Mouse (Mus musculus) liver, embryonic 12.5 days (tissue): ENCODE measurements around the gene Cfap36. TPM values are rescaled to one million over a fixed set of nuclear protein-coding genes. Genes with fewer than 3 reads are reported as not detected.

ENCODE experiments used
- ATAC-seq: fragments of 200-750 bp; cut with Nextera tagmentation; 2 replicates; pipeline ENCODE4 v1.8.0; 2017; ENCODE audit warnings: moderate number of reproducible peaks, mild to moderate bottlenecking, moderate library complexity
- H3K27ac ChIP-seq: fragments of 300-500 bp; sonication (generic); 2 replicates; pipeline ENCODE4 v1.5.1; 2016; ENCODE audit warnings: mild to moderate bottlenecking
- H3K27me3 ChIP-seq: fragments of 300-500 bp; sonication (generic); replicated peaks from 2 replicates; pipeline ENCODE4 v1.6.1; 2016; ENCODE audit warnings: mild to moderate bottlenecking, moderate library complexity
- H3K36me3 ChIP-seq: fragments of 300-500 bp; sonication (generic); 2 replicates; pipeline ENCODE4 v1.6.1; 2016; ENCODE audit warnings: mild to moderate bottlenecking, moderate library complexity
- H3K4me1 ChIP-seq: fragments of 300-500 bp; sonication (generic); 2 replicates; pipeline ENCODE4 v1.6.1; 2016
- H3K4me2 ChIP-seq: fragments of 300-500 bp; sonication (generic); 2 replicates; pipeline ENCODE4 v1.6.1; 2016; ENCODE audit warnings: mild to moderate bottlenecking, moderate library complexity
- H3K4me3 ChIP-seq: fragments of 300-500 bp; sonication (generic); 2 replicates; pipeline ENCODE4 v1.5.1; 2016; ENCODE audit warnings: mild to moderate bottlenecking, moderate library complexity
- H3K9ac ChIP-seq: fragments of 300-500 bp; sonication (generic); 2 replicates; pipeline ENCODE4 v1.6.1; 2016; ENCODE audit warnings: mild to moderate bottlenecking, moderate library complexity
- H3K9me3 ChIP-seq: fragments of 300-500 bp; sonication (generic); replicated peaks from 2 replicates; pipeline ENCODE4 v1.6.1; 2016; ENCODE audit warnings: mild to moderate bottlenecking, moderate library complexity
- WGBS: fragments of 180-500 bp; shearing (Covaris S2); methylation state at CpG from one replicate; pipeline ENCODE4 v1.1.7; 2016; ENCODE audit not compliant: insufficient replicate concordance; 5-methylcytosine and 5-hydroxymethylcytosine counted together
- polyA plus RNA-seq: library from polyadenylated mRNA; unstranded; fragments of >200 nt; fragmentation: Nextera tagmentation; extraction: Ambion mirVana; gene quantifications from 2 replicates; pipeline ENCODE4 v1.2.1, GENCODE M21; 2016

Cfap36 gene
- 18.9 and 21.1 TPM in 2 replicates for polyA plus RNA-seq

DNA sequence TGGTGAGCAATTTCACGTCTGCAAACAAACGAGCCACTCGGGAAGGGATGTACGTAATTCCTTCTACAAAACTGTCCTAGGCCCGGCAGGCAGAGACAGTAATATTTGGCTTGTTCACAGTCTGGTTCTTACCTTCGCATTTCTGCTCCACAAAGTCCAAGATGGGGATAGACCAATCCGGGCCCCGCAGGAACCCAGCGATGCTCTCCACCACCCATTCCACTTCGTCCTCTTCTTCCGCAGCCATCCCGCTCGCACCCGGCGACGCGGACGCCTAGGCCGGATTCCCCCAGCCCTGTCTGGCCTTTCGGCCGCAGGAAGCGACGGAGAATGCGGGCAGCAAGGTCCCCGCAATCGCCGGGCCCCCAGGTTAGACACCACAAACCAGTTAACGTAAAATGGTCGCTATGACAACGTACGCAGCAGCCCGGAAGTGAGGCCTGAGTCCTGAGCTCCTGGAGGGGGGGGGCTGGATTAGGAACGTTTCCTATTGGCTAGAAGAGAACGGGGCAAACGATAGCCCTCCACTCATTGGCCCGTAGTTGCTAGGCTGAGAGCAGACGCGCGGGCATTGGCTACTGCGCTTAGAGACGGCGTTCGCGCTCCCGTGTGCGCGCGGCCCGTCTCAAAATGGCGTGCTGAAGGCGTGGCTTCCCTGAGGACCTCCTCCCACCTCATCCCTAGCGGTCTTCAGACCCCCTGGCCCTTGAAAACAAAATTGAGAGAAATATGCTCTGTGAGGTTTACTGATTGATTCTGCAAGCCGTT, at the start of gene Cfap36:
Gene Cfap36 (minus strand): TSS at position 527 of the 768 bp plus-strand sequence.
- WGBS = 1% methylated on average over 53 of the region's 53 CpGs
- H3K27ac ChIP-seq = peak within 1 kb of the TSS; percentile 56; the same call in 1 of the 2 replicates

DNA sequence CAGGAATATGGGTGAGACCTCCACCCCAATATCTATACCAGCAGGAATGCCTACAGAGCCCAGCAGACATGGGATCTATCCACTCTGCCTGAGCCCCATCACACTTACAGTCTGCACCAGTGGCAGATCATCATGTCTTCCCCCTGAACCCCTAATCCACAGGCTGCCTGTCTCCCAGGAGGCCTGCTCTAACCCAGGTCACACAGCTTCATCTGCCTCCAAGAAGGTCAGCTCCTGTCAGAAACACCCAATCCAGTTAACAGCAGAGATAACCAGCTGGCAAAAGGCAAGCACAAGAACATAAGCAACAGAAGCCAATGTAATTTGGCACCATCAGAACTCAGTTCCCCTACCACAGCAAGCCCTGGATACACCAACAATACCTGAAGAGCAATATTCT, 40.1 kb upstream of the Cfap36 start:
- Histone ChIP-seq H3K4me3 (no peak overlapping the region), H3K36me3 (no peaks in the 10 kb centered on the region), H3K27me3 (no peaks in the 10 kb centered on the region), H3K4me2 (no peak overlapping the region), H3K9me3 (no peaks in the 10 kb centered on the region), H3K27ac (no peak overlapping the region), H3K4me1 (no peaks in the 10 kb centered on the region), H3K9ac (no peak overlapping the region)
- no peak for ATAC-seq

More for the DNA sequence above, at the start of gene Cfap36:
- H3K4me2 ChIP-seq = peak within 1 kb of the TSS; percentile 79
- peaks cover 7% of the 10 kb centered on the region for H3K36me3 ChIP-seq
- H3K4me1 ChIP-seq = peaks cover 21% of the 10 kb centered on the region
- 0 out of 2 replicates have a peak, but pooled peaks cover 6% of the 10 kb centered on the region for H3K27me3 ChIP-seq
- H3K4me3 ChIP-seq = peak within 1 kb of the TSS; percentile 90
- peak; percentile 100 for ATAC-seq
- H3K9me3 ChIP-seq = no peaks in the 10 kb centered on the region
- H3K9ac ChIP-seq = peak within 1 kb of the TSS; percentile 74

GRCm38 (mm10) chr11:29286040-29286439, 38.8 kb upstream of the Cfap36 start:
- Histone ChIP-seq H3K9me3 (no peaks in the 10 kb centered on the region), H3K4me1 (no peaks in the 10 kb centered on the region), H3K4me2 (no peak overlapping the region), H3K27ac (no peak overlapping the region), H3K36me3 (no peaks in the 10 kb centered on the region), H3K27me3 (no peaks in the 10 kb centered on the region), H3K9ac (no peak overlapping the region), H3K4me3 (no peak overlapping the region)
- ATAC-seq = no peak

GRCm38 (mm10) chr11:29274758-29275157, 27.5 kb upstream of the Cfap36 start:
- Histone ChIP-seq H3K4me3 (no peak overlapping the region), H3K9me3 (no peaks in the 10 kb centered on the region), H3K4me2 (no peak overlapping the region), H3K36me3 (no peaks in the 10 kb centered on the region), H3K4me1 (no peaks in the 10 kb centered on the region), H3K27ac (no peak overlapping the region), H3K9ac (no peak overlapping the region), H3K27me3 (no peaks in the 10 kb centered on the region)
- WGBS = 46% methylated on average over 3 of the region's 3 CpGs
- ATAC-seq = no peak

DNA sequence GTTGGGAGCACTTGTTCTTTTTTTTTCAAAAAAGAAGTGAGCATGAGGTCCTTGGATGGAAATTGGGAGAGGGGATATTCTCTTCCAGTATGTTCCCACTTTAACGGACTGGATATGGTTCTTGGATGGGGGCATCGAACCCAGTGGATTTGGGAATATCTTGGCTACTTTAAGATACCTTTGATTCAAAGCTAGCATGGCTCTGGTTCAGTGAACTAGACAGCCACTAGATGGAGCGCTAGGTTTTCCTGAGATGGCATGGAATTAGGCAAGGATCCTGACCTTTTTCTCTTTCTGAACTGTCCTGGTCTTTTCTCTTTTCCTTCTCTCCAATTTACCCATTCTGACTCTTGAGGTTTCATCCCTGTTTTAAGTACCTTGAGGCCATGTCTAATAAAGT, 20.6 kb upstream of the Cfap36 start:
- 22% methylated on average over 3 of the region's 3 CpGs for WGBS
- Histone ChIP-seq H3K9me3 (no peaks in the 10 kb centered on the region), H3K27me3 (no peaks in the 10 kb centered on the region), H3K4me3 (no peak overlapping the region), H3K4me2 (no peak overlapping the region), H3K36me3 (no peaks in the 10 kb centered on the region), H3K4me1 (no peaks in the 10 kb centered on the region), H3K27ac (no peak overlapping the region), H3K9ac (no peak overlapping the region)
- ATAC-seq = no peak

DNA sequence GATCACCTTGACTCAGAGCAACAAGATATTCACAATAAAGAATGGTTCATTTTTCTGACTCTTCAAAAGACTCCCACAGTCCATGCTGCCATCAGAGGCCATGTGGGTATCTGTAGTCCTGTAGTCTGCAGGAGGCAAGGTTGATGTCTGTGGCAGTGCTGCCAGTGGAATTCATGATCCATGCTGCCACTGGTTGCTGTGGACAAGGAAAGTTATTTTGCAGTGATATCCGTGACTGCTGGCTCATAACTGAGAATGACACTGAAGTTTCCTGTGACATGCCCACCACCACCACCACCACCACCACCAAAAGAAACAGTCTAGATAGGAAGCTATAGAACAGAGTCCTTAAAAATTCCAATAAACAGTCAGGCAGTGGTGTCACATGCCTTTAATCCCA, 7.4 kb upstream of the Cfap36 start:
- no peak overlapping the region for H3K27ac ChIP-seq
- no peaks in the 10 kb centered on the region for H3K4me1 ChIP-seq
- 48% methylated on average over 1 of the region's 1 CpGs for WGBS
- no peak for ATAC-seq
- H3K4me3 ChIP-seq = no peak overlapping the region
- no peaks in the 10 kb centered on the region for H3K36me3 ChIP-seq
- H3K9me3 ChIP-seq = no peaks in the 10 kb centered on the region
- H3K4me2 ChIP-seq = no peak overlapping the region
- H3K9ac ChIP-seq = no peak overlapping the region
- 0 out of 2 replicates have a peak, but pooled peaks cover under 1% of the 10 kb centered on the region for H3K27me3 ChIP-seq

DNA sequence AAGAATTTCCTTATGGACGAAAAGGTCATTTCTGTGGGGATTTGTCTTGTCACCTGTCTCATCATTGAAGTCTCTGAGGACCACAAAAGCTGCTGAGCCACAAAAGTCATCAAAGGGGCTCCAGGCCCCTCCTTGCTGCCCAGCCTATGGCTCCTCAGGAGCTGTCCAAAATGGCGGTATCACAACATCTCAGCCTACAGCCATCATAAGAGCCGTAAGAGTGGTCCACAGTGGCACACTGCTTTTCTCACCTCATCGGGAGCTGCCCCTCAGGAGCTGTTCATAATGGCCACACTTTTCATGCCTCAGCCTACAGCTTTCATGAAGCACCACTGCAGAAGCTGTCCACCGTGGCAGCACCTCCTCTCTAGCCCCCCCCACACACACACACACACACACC, 1.2 kb upstream of the Cfap36 start:
- Histone ChIP-seq H3K9ac (no peak overlapping the region), H3K4me2 (no peak overlapping the region), H3K27me3 (0 out of 2 replicates have a peak, but pooled peaks cover 6% of the 10 kb centered on the region), H3K36me3 (0 out of 2 replicates have a peak, but pooled peaks cover 2% of the 10 kb centered on the region), H3K4me1 (peaks cover 21% of the 10 kb centered on the region), H3K27ac (no peak overlapping the region), H3K4me3 (no peak overlapping the region), H3K9me3 (no peaks in the 10 kb centered on the region)
- no peak for ATAC-seq
- WGBS = 89% methylated on average over 5 of the region's 5 CpGs

DNA sequence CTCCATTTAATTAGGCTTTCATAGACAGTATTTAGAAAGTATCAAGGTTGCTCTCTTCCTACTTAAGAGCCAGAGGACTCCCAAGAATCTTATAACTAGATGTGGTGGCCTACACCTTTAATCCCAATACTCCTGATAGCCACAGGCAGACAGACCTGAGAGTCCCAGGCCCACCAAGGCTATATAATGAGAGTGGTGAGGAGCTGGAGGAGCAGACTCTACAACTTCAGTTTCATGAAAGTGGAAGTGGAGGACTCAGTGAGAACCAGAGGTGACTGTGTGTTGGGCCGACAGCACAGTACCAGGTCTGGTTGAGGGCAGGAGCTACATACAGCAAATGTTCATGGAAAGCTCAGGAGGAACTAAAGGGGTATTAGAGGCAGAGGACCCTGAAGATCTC, 516 bp upstream of the Cfap36 start:
- peaks cover 3% of the 10 kb centered on the region; the same call in 1 of the 2 replicates for H3K36me3 ChIP-seq
- no peak overlapping the region for H3K27ac ChIP-seq
- H3K4me1 ChIP-seq = peaks cover 21% of the 10 kb centered on the region
- peak overlapping the region; percentile 79 for H3K4me2 ChIP-seq
- WGBS = 90% methylated on average over 1 of the region's 1 CpGs
- H3K4me3 ChIP-seq = peak overlapping the region; percentile 90
- H3K9me3 ChIP-seq = no peaks in the 10 kb centered on the region
- 0 out of 2 replicates have a peak, but pooled peaks cover 6% of the 10 kb centered on the region for H3K27me3 ChIP-seq
- ATAC-seq = no peak
- no peak overlapping the region for H3K9ac ChIP-seq

GRCm38 (mm10) chr11:29245988-29246387, 1.2 kb downstream of the Cfap36 start:
- 62% methylated on average over 4 of the region's 4 CpGs for WGBS
- 0 out of 2 replicates have a peak, but pooled peaks cover 6% of the 10 kb centered on the region for H3K27me3 ChIP-seq
- peaks cover 21% of the 10 kb centered on the region for H3K4me1 ChIP-seq
- H3K9me3 ChIP-seq = no peaks in the 10 kb centered on the region
- 0 out of 2 replicates have a peak overlapping the region, but pooled peaks have one; percentile 19 for H3K9ac ChIP-seq
- no peak for ATAC-seq
- H3K4me3 ChIP-seq = peak overlapping the region; percentile 90
- H3K4me2 ChIP-seq = peak overlapping the region; percentile 79
- H3K27ac ChIP-seq = no peak overlapping the region
- peaks cover 10% of the 10 kb centered on the region for H3K36me3 ChIP-seq

GRCm38 (mm10) chr11:29241961-29242360, 5.2 kb downstream of the Cfap36 start:
- peaks cover 15% of the 10 kb centered on the region for H3K4me1 ChIP-seq
- H3K4me2 ChIP-seq = no peak overlapping the region
- no peaks in the 10 kb centered on the region for H3K27me3 ChIP-seq
- H3K36me3 ChIP-seq = peaks cover 10% of the 10 kb centered on the region
- WGBS = 83% methylated on average over 4 of the region's 4 CpGs
- no peak for ATAC-seq
- H3K27ac ChIP-seq = no peak overlapping the region
- no peak overlapping the region for H3K4me3 ChIP-seq
- H3K9me3 ChIP-seq = no peaks in the 10 kb centered on the region
- no peak overlapping the region for H3K9ac ChIP-seq

DNA sequence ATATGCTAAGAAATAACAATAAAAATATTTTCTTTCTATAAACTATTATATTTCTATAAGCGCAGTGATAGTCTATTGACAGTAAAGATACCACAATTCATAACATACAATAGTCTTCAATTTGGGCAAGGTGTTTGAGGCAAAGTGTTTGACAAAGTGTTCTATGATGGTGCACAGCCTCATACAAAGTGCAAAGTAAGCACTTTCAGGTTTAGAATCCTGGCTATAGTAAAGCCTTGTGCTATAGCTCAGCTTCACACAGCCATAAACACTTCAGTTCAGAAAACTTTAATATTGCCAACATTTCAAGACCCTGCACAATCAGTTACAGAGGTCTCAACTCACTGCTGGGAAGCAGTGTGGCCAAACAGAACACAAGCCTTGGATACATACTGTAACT, 7.9 kb downstream of the Cfap36 start:
- Histone ChIP-seq H3K4me3 (no peak overlapping the region), H3K27me3 (no peaks in the 10 kb centered on the region), H3K36me3 (peaks cover 11% of the 10 kb centered on the region), H3K9me3 (no peaks in the 10 kb centered on the region), H3K4me1 (no peaks in the 10 kb centered on the region), H3K4me2 (no peak overlapping the region), H3K27ac (no peak overlapping the region), H3K9ac (no peak overlapping the region)
- WGBS = 86% methylated on average over 1 of the region's 1 CpGs
- ATAC-seq = no peak

GRCm38 (mm10) chr11:29238551-29238950, 8.7 kb downstream of the Cfap36 start:
- Histone ChIP-seq H3K4me2 (no peak overlapping the region), H3K9me3 (no peaks in the 10 kb centered on the region), H3K4me3 (no peak overlapping the region), H3K9ac (no peak overlapping the region), H3K27ac (no peak overlapping the region), H3K4me1 (no peaks in the 10 kb centered on the region), H3K27me3 (no peaks in the 10 kb centered on the region), H3K36me3 (peaks cover 13% of the 10 kb centered on the region)
- WGBS = 69% methylated on average over 3 of the region's 3 CpGs
- ATAC-seq = no peak

DNA sequence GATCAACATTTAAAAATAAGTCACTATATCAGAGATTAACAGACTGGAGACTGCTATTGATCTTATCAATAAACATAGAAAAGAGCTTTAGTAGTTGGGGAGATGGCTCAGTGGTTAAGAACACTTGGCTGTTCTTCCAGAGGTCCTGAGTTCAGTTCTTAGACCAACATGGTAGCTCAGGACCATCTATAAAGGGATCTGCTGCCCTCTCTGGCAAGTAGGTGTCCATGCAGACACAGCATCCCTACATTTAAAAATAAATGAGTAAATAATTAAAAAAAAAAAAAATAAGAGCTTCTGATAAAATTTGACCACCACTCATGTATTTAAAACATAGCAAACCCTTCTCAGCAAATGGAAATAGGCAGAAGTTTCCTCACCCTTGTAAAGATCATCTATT, 9.2 kb downstream of the Cfap36 start:
- Histone ChIP-seq H3K9me3 (no peaks in the 10 kb centered on the region), H3K27ac (no peak overlapping the region), H3K36me3 (peaks cover 18% of the 10 kb centered on the region), H3K4me3 (no peak overlapping the region), H3K4me1 (no peaks in the 10 kb centered on the region), H3K4me2 (no peak overlapping the region), H3K9ac (no peak overlapping the region), H3K27me3 (no peaks in the 10 kb centered on the region)
- no peak for ATAC-seq
